Mouse (Mus musculus) liver, embryonic 14.5 days (tissue): ENCODE measurements at regions not wholly inside any gene's neighbourhood (a gene's known extent, or its start where the extent isn't known, plus 50 kb on each side); places are given as distances from the start of the nearest gene placed in this dataset.

Experiments used
- ATAC-seq: fragments of 200-750 bp; cut with Nextera tagmentation; 2 replicates; pipeline ENCODE4 v1.8.0; 2017; ENCODE audit warnings: moderate number of reproducible peaks, mild to moderate bottlenecking, moderate library complexity; ENCODE audit not compliant: insufficient read depth
- DNase-seq, 3 experiments: peaks; one replicate each; pipeline ENCODE4 v3.0.0-alpha.2; 2012 to 2013; ENCODE audit warnings: low read depth in 3 of 3, low spot score in 3 of 3
- H3K27ac ChIP-seq: fragments of 300-500 bp; sonication (generic); 2 replicates; pipeline ENCODE4 v1.5.1; 2014; ENCODE audit warnings: moderate library complexity, mild to moderate bottlenecking, control low read depth, inconsistent platforms
- H3K27me3 ChIP-seq: fragments of 300-500 bp; sonication (generic); 2 replicates; pipeline ENCODE4 v1.6.1; 2014; ENCODE audit warnings: mild to moderate bottlenecking, low read length, moderate library complexity; ENCODE audit not compliant: control insufficient read depth, insufficient read depth
- H3K36me3 ChIP-seq: fragments of 300-500 bp; sonication (generic); replicated peaks from 2 replicates; pipeline ENCODE4 v1.6.1; 2014; ENCODE audit warnings: low read depth; ENCODE audit not compliant: control insufficient read depth, insufficient read depth
- H3K4me1 ChIP-seq, 2 experiments: fragments of 200-500 bp in 1 of 2; fragments of 300-500 bp in 1 of 2; sonication (generic) in 1 of 2; replicated peaks; 2 replicates each; pipeline ENCODE4 v1.6.1; 2012 to 2014; ENCODE audit warnings: antibody characterized with exemption in 1 of 2, inconsistent platforms in 1 of 2, low read length in 1 of 2; ENCODE audit not compliant: control insufficient read depth in 2 of 2, insufficient read depth in 2 of 2
- H3K4me2 ChIP-seq: fragments of 300-500 bp; sonication (generic); 2 replicates; pipeline ENCODE4 v1.6.1; 2014; ENCODE audit warnings: low read depth, mild to moderate bottlenecking, control low read depth, moderate library complexity
- H3K4me3 ChIP-seq, 2 experiments: fragments of 200-500 bp in 1 of 2; fragments of 300-500 bp in 1 of 2; sonication (generic) in 1 of 2; 2 replicates each; pipeline ENCODE4 v1.5.1; 2012 to 2014; ENCODE audit warnings: low read depth in 2 of 2, low read length in 2 of 2, mild to moderate bottlenecking in 2 of 2, control low read depth in 1 of 2, inconsistent platforms in 1 of 2, moderate library complexity in 1 of 2; ENCODE audit not compliant: insufficient read depth in 1 of 2
- H3K9ac ChIP-seq: fragments of 300-500 bp; sonication (generic); replicated peaks from 2 replicates; pipeline ENCODE4 v1.6.1; 2014; ENCODE audit warnings: mild to moderate bottlenecking, control low read depth, moderate library complexity
- H3K9me3 ChIP-seq: fragments of 300-500 bp; sonication (generic); 2 replicates; pipeline ENCODE4 v1.6.1; 2016; ENCODE audit warnings: low read length, mixed read lengths; ENCODE audit not compliant: control insufficient read depth
- CTCF ChIP-seq: IDR thresholded peaks from 2 replicates; pipeline ENCODE4 v1.5.1; 2016; ENCODE audit warnings: antibody characterized with exemption, low read depth, control low read depth
- EP300 ChIP-seq: IDR thresholded peaks from 2 replicates; pipeline ENCODE4 v1.6.1; 2016; ENCODE audit warnings: antibody characterized with exemption, low read depth
- WGBS: fragments of 180-500 bp; shearing (Covaris S2); extraction: QIAGEN DNeasy Blood & Tissue Kit; methylation state at CpG from one replicate; pipeline ENCODE4 v1.1.7; 2014; ENCODE audit not compliant: insufficient replicate concordance; 5-methylcytosine and 5-hydroxymethylcytosine counted together

GRCm38 (mm10) chr13:59281199-59281598 is 303.8 kb downstream of the Agtpbp1 start:
- no peak overlapping the region for H3K4me3 ChIP-seq
- H3K27me3 ChIP-seq, result no peaks in the 10 kb centered on the region
- no peaks in the 10 kb centered on the region; the same call in 1 of the 2 replicates for H3K9me3 ChIP-seq
- no peak for ATAC-seq
- H3K4me2 ChIP-seq, result no peak overlapping the region
- no peaks in the 10 kb centered on the region for H3K36me3 ChIP-seq
- no peak overlapping the region for H3K27ac ChIP-seq
- TF ChIP-seq EP300 (no peak), CTCF (peak; percentile 42)
- H3K4me1 ChIP-seq, result no peaks in the 10 kb centered on the region
- no peak overlapping the region for H3K9ac ChIP-seq
- WGBS, result 68% methylated on average over 5 of the region's 5 CpGs
- DNase-seq, result no peak

GRCm38 (mm10) chr13:59279136-59279535 is 305.9 kb downstream of the Agtpbp1 start:
- Histone ChIP-seq H3K36me3 (no peaks in the 10 kb centered on the region), H3K4me2 (no peak overlapping the region), H3K4me1 (no peaks in the 10 kb centered on the region), H3K9me3 (no peaks in the 10 kb centered on the region), H3K9ac (no peak overlapping the region), H3K27ac (no peak overlapping the region), H3K27me3 (no peaks in the 10 kb centered on the region), H3K4me3 (no peak overlapping the region)
- 67% methylated on average over 4 of the region's 4 CpGs for WGBS
- ATAC-seq (no peak), DNase-seq (no peak)
- no peak for TF ChIP-seq EP300
- TF ChIP-seq CTCF, result no peak

DNA sequence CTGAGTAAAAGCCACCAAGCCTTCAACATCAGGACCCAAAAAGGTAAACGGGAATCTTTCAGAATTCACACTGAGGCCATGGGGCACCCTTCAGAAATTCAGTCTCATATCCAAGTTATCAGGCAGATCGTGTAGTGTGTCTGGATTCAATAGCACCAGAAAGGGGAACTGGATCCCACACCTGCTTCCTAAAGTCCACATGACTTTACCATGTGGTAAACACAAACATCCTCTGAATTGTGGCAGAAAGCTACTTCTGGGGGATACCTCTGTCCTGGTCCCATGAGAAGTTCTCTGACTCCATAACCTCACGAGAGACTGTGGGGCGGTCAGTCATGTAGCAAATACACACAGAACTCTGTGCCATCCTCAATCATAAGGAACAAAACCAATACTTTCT is 313.4 kb downstream of the Agtpbp1 start:
- H3K4me2 ChIP-seq, result no peak overlapping the region
- TF ChIP-seq CTCF (no peak), EP300 (no peak)
- H3K9ac ChIP-seq, result no peak overlapping the region
- WGBS, result 51% methylated on average over 4 of the region's 4 CpGs
- H3K27ac ChIP-seq, result no peak overlapping the region
- ATAC-seq (no peak), DNase-seq (no peak)
- no peaks in the 10 kb centered on the region for H3K27me3 ChIP-seq
- H3K9me3 ChIP-seq, result no peaks in the 10 kb centered on the region
- no peak overlapping the region for H3K4me3 ChIP-seq
- no peaks in the 10 kb centered on the region for H3K4me1 ChIP-seq
- no peaks in the 10 kb centered on the region for H3K36me3 ChIP-seq

GRCm38 (mm10) chr13:59266854-59267253 is 318.2 kb downstream of the Agtpbp1 start:
- ATAC-seq (no peak), DNase-seq (no peak)
- Histone ChIP-seq H3K4me1 (no peaks in the 10 kb centered on the region), H3K4me2 (no peak overlapping the region), H3K4me3 (no peak overlapping the region), H3K9ac (no peak overlapping the region), H3K27ac (no peak overlapping the region), H3K27me3 (no peaks in the 10 kb centered on the region), H3K9me3 (no peaks in the 10 kb centered on the region), H3K36me3 (no peaks in the 10 kb centered on the region)
- TF ChIP-seq CTCF, result no peak
- no peak for TF ChIP-seq EP300
- 26% methylated on average over 4 of the region's 4 CpGs for WGBS

DNA sequence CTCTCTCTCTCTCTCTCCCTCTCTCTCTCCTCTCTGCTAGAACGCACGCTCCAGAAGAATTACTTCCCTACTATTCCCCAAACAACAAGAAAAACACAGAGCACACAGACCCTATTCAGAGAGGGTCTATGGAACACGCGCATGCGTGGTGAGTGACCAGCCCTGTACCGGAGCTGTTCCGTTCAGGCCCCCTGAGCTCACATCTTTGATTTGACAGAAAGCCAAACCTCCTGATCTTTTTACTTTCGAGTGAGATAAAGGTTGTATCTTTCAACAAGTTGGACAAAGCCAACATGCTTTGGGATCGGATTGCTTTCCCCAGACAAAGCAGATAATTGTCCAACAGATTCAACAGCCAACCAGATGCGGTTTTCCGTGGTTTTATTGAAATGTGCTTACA is 320.9 kb downstream of the Agtpbp1 start:
- Histone ChIP-seq H3K4me2 (no peak overlapping the region), H3K9me3 (no peaks in the 10 kb centered on the region), H3K4me3 (no peak overlapping the region), H3K27ac (no peak overlapping the region), H3K27me3 (no peaks in the 10 kb centered on the region), H3K36me3 (no peaks in the 10 kb centered on the region), H3K4me1 (no peaks in the 10 kb centered on the region), H3K9ac (no peak overlapping the region)
- DNase-seq (no peak), ATAC-seq (no peak)
- TF ChIP-seq CTCF, result no peak
- no peak for TF ChIP-seq EP300
- 69% methylated on average over 11 of the region's 11 CpGs for WGBS
